Mouse (Mus musculus): ENCODE measurements around the gene Rasgrf1.

The Rasgrf1 gene

GRCm38 (mm10) chr9:89970886-89971486, 61.3 kb downstream of the Rasgrf1 start:
- no peak for DNase-seq

- no peak for DNase-seq
These were observed 62.6 kb downstream of the Rasgrf1 start for GRCm38 (mm10) chr9:89972321-89972720.

DNA sequence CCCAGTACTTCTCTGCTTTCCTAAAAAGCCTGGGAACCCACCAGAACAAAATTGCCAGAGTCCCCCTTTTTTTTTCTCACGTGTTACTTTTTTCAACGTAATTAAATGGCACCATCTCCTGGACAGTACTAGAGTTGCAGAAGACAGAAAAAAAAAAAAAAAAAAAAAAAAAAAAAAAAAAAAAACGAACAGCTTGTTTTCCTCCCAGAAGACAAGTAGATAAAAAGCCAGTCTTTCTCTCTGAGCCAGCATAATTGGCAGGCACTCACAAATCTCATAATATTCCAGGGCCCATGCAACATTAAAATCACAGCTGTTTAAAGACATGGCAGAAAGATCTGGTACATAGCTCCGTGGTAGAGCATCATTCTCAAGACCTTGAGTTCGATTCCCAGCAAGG, 64.1 kb downstream of the Rasgrf1 start:
- peak; percentile 26 for DNase-seq

- DNase-seq = no peak
These were observed 64.8 kb downstream of the Rasgrf1 start for GRCm38 (mm10) chr9:89974463-89974931.

- no peak for DNase-seq
These were observed 66.7 kb downstream of the Rasgrf1 start for GRCm38 (mm10) chr9:89976366-89976940.

DNA sequence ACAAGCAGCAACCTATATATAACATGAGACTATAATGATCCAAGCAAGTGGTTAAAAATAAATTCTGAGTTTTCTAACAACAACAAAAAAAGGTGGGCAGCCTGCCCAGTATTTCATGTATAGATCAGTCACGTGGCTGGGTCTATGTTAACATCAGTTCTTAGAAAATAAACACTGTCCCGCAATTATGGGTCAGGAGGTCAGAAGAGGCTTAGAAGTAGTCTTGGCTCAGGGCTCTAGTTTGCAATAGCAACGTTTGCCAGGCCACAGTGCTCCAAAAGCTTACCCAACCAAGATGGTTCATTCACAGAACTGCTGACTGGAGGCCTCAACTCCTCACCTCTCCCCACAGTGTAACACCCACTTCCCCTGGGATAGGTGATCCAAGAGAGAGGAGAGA, 69.5 kb downstream of the Rasgrf1 start:
- peak; percentile 72 for DNase-seq

- DNase-seq = no peak
These were observed 72.5 kb downstream of the Rasgrf1 start for GRCm38 (mm10) chr9:89982256-89982655.

- no peak for DNase-seq
These were observed 78.3 kb downstream of the Rasgrf1 start for GRCm38 (mm10) chr9:89988053-89988452.

- no peak for DNase-seq
These were observed 79.3 kb downstream of the Rasgrf1 start for GRCm38 (mm10) chr9:89988811-89989528.

DNA sequence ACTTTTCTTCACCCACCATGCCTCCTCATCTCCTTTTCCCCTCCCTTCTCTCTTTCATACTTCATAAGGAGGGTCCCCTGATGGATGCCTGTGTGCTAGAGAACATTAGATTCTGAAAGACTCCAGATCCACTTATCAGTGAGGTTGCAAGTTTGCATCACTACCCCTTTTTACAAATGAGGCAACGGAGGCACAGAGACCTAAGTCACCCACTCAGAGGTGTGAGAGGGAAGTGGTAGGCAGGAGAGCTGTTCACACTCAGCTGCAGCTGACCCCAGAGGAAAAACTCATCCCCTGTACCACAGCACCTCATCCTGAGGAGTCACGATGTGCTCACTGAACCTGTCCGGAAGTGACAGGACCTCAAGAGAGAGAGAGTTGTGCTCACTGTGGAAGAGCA, 96.7 kb downstream of the Rasgrf1 start:
- no peak for DNase-seq

- DNase-seq = peak; percentile 69
These were observed 97.4 kb downstream of the Rasgrf1 start for GRCm38 (mm10) chr9:90007094-90007493.

DNA sequence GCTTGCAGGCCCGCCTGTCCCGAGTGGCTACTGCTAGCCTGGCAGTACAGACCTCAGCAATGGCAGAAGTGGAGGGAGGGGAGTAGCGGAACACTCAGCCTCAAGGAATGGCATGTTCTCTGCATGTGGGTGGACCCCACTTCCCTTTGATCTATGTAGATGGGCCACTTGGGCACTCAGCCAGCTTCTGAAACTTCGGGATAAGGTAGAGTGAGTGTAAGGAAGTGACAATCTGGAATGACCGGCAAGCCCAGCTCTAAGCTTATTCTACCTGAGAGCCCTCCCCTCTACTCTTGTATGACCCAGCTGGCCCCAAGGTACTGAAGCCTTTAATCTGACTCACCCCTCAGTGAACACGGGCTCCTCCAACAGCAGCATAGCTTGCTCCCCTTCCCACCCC, 98.4 kb downstream of the Rasgrf1 start:
- peak; percentile 90 for DNase-seq

DNA sequence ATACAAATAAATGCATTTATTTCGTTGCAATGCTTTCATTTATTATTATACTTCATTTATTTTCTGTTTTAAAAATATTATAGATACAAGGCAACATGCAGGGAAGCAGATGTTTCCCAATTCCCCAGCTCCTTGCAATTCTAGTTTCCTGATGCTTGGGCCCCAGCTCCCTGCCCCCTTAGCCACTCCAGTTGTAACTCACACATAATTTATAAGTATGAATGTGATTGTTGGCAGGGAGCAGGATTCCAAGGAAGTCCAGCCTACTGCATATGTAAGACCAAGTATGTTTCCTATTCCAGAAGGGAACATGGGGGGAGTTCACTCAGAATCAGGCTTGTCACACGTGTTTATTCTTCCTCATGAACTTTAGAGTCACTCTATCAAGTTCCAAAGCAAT, 102.1 kb downstream of the Rasgrf1 start:
- DNase-seq = no peak

GRCm38 (mm10) chr9:90014649-90015048, 104.9 kb downstream of the Rasgrf1 start:
- DNase-seq = no peak

DNA sequence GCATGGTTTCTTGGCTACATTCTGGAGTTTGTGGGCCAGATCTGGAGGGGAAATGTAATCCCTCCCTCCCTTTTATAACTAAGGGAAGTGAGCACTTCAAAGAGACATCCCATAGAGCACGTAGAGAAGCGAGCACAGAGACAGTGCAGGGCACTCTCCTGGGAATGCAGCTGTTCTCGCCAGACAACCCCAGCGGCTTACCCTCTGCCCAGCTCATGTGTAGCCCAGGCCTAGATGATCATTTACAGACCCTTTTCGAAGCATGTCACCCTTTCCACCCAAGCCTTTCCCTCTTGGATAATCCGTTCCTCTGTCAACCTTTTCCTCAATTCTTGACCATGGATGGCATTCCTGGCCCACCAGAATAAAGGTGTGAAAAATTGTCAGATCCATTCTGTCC, 106.5 kb downstream of the Rasgrf1 start:
- no peak for DNase-seq

DNA sequence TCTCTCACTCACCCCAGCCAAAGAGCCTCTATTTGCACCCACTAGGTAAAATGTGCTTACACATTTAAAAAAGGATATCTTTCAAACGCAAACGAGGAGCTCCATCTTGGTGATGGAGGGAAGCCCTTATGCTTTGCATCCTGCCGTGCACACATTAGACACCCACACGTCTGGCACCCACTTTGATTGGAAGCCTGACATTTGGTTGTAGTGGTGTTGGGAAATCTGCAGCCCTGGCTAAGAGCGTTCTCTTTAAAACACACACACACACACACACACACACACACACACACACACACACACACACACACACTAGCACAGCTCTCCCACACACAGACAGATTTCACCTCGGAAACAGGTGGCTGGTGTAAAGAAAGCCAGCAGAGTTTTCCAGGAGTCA, 111.2 kb downstream of the Rasgrf1 start:
- no peak for DNase-seq

- DNase-seq = no peak
These were observed 111.7 kb downstream of the Rasgrf1 start for GRCm38 (mm10) chr9:90021442-90021841.

DNA sequence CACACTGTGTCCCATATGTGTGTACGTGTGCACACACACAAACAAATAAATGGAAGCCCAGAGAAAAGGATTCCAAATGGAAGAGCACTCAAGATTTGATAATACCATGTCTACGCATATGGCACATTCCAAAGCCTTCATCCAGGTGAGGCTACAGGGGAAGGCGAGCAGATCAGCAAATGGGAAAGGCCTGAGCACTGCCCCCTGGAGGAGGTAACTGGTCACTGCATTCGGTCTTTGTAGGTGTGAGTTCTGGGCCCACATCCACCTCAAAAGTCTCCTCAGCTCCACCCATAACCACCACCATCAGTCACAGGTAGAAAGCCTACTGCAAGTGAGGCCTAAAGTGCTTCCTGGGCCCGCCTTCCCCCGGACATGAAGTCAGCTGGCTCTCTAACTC, 118.0 kb downstream of the Rasgrf1 start:
- no peak for DNase-seq

- peak; percentile 56 for DNase-seq
These were observed 124.2 kb downstream of the Rasgrf1 start for GRCm38 (mm10) chr9:90033922-90034321.

- DNase-seq = no peak
These were observed 125.5 kb downstream of the Rasgrf1 start for GRCm38 (mm10) chr9:90035168-90035567.

DNA sequence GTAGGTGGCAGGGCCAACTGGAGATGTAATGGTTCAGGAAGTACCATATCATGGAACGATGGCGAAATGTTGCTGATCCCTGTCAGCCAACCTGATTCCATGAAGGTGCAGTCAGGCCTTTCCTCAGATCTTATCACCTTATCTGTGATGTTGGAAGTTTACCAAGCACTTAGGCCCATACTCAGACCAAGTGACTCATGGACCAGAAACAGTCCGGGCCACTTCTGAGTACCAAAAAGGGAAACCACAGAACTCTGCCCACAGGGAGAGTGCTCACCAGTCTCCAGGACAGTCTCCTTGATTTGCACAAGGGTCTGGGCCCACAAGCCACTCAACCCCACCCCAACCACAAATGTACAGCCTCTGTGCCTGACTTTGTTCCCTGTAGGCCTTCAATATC, 126.1 kb downstream of the Rasgrf1 start:
- peak; percentile 89 for DNase-seq

GRCm38 (mm10) chr9:90036313-90036712, 126.6 kb downstream of the Rasgrf1 start:
- DNase-seq = peak; percentile 59

GRCm38 (mm10) chr9:90038535-90038934, 128.8 kb downstream of the Rasgrf1 start:
- DNase-seq = no peak

DNA sequence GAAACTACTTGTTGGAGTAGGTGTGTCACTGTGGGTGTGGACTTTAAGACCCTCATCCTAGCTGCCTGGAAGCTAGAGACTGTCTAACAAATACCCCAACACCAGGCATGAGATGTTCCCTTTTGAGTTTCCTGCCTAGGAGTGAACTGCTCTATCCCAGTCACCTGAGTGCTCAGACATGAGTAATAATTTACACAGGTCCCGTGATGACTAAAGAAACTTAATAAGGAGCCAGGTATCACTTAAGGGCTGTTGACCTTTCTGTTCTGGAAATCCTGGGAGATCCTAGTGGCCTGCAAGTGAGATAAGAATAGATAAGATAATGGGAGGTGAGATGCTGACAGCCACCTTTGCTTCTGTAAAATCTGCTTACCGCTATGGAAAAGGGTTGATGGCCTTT, 131.2 kb downstream of the Rasgrf1 start:
- no peak for DNase-seq
